Mouse (Mus musculus) cerebellum, adult (tissue): ENCODE results near the gene Lzic.

Experiments used
- ATAC-seq: cut with Nextera tagmentation; 2 replicates; pipeline ENCODE4 v1.9.2; 2017; ENCODE audit warnings: mild to moderate bottlenecking, moderate library complexity, mixed read lengths; ENCODE audit not compliant: insufficient number of reproducible peaks, low FRiP score, low TSS enrichment

Gene Lzic

GRCm38 (mm10) chr4:149525170-149525569, 40.1 kb downstream of the Lzic start:
- no peak for ATAC-seq

DNA sequence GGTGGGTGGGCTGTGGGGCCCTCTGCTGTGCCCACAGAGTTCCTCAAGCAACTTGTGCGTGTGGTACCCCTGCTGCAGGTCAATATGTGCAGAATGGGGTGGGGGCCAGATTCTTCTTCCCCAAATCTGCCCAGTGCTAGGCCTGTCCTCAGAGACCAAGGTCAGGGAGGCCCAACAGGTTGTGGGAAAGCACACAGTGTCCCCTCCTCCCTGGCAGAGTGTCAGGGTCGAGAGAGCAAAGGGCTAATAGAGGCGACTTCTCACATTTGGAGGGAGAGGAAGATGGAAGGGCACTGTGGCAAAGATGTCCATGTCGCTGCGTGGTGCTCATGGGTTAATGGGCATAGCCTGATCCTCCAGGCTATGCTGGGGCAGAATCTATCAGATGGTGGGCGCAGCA, 40.8 kb downstream of the Lzic start:
- no peak for ATAC-seq

- ATAC-seq, result no peak
Observed at GRCm38 (mm10) chr4:149526330-149526729, 41.3 kb downstream of the Lzic start.

DNA sequence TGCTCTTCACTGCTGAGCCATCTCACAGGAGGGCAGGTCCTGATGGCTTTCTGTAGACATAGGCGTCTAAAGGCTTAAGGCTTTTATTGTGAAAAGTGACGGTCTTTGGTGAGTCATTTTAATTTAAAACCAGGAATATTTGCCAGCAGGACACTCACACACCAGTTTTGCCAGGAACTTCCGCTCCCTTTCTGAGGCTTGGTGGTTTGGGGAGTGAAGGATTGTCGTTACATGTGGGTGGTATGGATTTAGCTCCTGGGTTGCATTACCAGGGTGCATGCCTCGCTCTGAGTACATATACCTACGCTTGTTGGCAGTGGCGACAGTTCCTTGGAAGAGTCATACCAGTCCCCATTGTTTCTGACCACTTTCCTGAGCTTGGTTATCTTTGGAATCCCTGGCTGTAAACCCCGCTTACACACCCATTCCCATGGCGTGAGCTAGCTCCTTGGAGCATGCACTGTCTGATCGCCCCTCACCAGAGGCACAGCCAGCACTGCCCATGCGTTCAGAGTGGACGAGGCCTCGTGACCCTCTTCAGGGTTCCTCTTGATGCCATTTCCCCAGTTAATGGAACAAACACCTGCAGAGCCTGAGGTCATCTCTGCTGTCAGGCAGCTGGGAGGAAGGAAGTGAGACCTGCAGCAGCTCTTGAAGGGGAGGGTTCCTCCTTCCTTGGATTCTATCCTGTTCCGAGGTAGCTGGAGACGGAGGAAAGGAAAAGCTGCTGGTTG, 42.8 kb downstream of the Lzic start:
- ATAC-seq, result no peak

DNA sequence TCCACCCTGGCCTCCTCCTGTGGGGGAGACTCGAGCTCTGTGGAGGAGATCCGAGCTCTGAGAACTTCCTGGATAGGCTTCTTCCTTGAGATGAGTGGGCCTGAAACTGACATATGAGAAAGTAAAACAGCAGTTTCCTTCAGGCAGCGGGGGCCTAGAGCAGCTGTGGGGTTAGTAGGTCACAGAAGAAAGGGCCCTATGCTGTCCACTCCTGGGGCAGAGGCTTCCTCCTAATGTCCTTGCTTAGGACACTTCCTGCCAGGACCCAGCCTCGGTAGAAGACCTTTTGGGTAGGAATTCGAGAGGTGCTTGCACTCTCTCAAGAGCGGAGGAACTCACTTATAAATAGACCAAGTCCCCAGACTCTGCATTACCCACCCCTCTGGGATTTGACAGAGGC, 44.7 kb downstream of the Lzic start:
- ATAC-seq, result no peak

- ATAC-seq, result no peak
Observed at GRCm38 (mm10) chr4:149539441-149539840, 54.4 kb downstream of the Lzic start.

- no peak for ATAC-seq
Observed at GRCm38 (mm10) chr4:149541935-149542334, 56.9 kb downstream of the Lzic start.

DNA sequence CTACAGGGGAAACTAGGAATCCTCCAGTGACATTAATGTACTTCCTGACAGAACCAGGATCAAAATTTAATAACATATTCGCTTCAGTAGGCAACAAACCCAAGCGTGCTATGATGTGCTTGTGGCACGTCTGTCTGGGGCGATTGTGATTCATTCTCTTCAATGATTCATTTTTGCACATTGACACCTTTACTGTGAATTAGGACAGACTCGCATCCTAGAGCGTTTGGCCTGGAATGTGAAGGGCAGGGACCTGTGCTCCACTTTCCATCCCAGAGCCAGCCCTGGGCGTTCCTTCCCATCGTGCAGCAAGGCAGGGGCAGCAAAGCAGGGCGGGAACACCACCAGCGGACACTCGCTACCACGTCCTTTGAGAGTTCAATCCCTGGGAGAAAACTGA, 57.4 kb downstream of the Lzic start:
- no peak for ATAC-seq

GRCm38 (mm10) chr4:149542927-149543553, 58.0 kb downstream of the Lzic start:
- ATAC-seq, result no peak

DNA sequence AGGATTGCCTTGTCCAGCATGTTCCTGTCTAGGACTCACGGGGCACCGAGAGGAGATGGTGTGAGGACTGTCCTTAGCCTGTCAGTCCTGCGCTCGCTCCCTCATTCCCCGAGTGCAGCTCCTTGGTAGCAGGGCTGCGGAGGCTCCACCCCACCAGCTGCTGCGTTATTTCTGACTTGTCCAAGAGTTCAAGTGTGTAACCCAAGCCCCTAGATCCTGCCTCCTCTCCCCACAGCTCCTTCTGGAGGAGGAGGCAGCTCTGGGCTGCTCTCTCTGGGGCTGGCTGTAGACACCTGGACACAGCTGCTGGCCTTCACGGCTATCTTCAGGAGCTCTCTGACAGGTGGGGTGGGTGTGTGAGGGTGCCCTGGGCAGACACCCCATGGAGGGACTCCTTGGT, 59.9 kb downstream of the Lzic start:
- no peak for ATAC-seq
